Mouse (Mus musculus) thymus, adult 2 months (tissue): ENCODE results near the gene Pycard. TPM values are rescaled to one million over a fixed set of nuclear protein-coding genes. Genes with fewer than 3 reads are reported as not detected.
"Not testable (repeated sequence)": the region's sequence is repeated elsewhere in the genome, so short reads cannot be mapped to it uniquely, and the experiment has no call there.

ENCODE experiments used
- DNase-seq: peaks from one replicate; pipeline ENCODE4 v3.0.0; 2021
- H3K27ac ChIP-seq: fragments of 200-500 bp; 2 replicates; pipeline ENCODE4 v1.5.1; 2012; ENCODE audit warnings: low read length, control low read depth; ENCODE audit not compliant: control insufficient read depth, insufficient read depth
- H3K27me3 ChIP-seq: fragments of 200-500 bp; 2 replicates; pipeline ENCODE4 v1.6.1; 2012; ENCODE audit warnings: mild to moderate bottlenecking, low read length, moderate library complexity, mixed read lengths; ENCODE audit not compliant: control insufficient read depth, insufficient read depth
- H3K36me3 ChIP-seq: fragments of 200-500 bp; 2 replicates; pipeline ENCODE4 v1.6.1; 2012; ENCODE audit warnings: mild to moderate bottlenecking, low read length, moderate library complexity; ENCODE audit not compliant: control insufficient read depth, insufficient read depth
- H3K4me1 ChIP-seq: fragments of 200-500 bp; replicated peaks from 2 replicates; pipeline ENCODE4 v1.6.1; 2012; ENCODE audit warnings: low read length; ENCODE audit not compliant: control insufficient read depth, insufficient read depth
- H3K4me3 ChIP-seq: fragments of 200-500 bp; 2 replicates; pipeline ENCODE4 v1.5.1; 2012; ENCODE audit warnings: mild to moderate bottlenecking, low read length, control low read depth, moderate library complexity; ENCODE audit not compliant: control insufficient read depth, insufficient read depth
- CTCF ChIP-seq: fragments of 200-500 bp; IDR thresholded peaks from 2 replicates; pipeline ENCODE4 v1.5.1; 2012; ENCODE audit warnings: mild to moderate bottlenecking, control low read depth, low read length, moderate library complexity, borderline replicate concordance; ENCODE audit not compliant: control insufficient read depth, poor library complexity, insufficient read depth; ENCODE audit errors: extremely low read depth
- POLR2A ChIP-seq: fragments of 200-500 bp; IDR thresholded peaks from 2 replicates; pipeline ENCODE4 v1.6.1; 2012; ENCODE audit warnings: mild to moderate bottlenecking, low read length, control low read depth, moderate library complexity; ENCODE audit not compliant: control insufficient read depth, poor library complexity, insufficient read depth; ENCODE audit errors: extremely low read depth
- WGBS: fragments of 180-500 bp; shearing (Covaris S2); methylation state at CpG from one replicate; pipeline ENCODE4 v1.1.7; 2018; 5-methylcytosine and 5-hydroxymethylcytosine counted together
- polyA plus RNA-seq: library from polyadenylated mRNA; depleted of rRNA; stranded (reverse); fragments of >200 nt; gene quantifications from 2 replicates; pipeline ENCODE4 v1.2.3, GENCODE M21; 2012

Pycard gene
- polyA plus RNA-seq, 1 experiment: 521 TPM

- Histone ChIP-seq H3K4me3 (no peak overlapping the region), H3K36me3 (no peaks in the 10 kb centered on the region), H3K4me1 (peaks cover 6% of the 10 kb centered on the region; the same call in 1 of the 2 replicates), H3K27me3 (no peaks in the 10 kb centered on the region), H3K27ac (no peak overlapping the region)
- TF ChIP-seq POLR2A (no peak), CTCF (no peak)
- WGBS: 97% methylated on average over 4 of the region's 4 CpGs
- DNase-seq: no peak
Measured at GRCm38 (mm10) chr7:128024932-128025331, 31.3 kb upstream of the Pycard start.

- H3K4me3 ChIP-seq: no peak overlapping the region
- no peak for DNase-seq
- TF ChIP-seq POLR2A (no peak), CTCF (no peak)
- H3K27me3 ChIP-seq: no peaks in the 10 kb centered on the region
- H3K36me3 ChIP-seq: no peaks in the 10 kb centered on the region
- peaks cover 2% of the 10 kb centered on the region; the same call in 1 of the 2 replicates for H3K4me1 ChIP-seq
- no peak overlapping the region for H3K27ac ChIP-seq
- 92% methylated on average over 9 of the region's 9 CpGs for WGBS
Measured at GRCm38 (mm10) chr7:128024364-128024763, 30.7 kb upstream of the Pycard start.

- no peak for DNase-seq
- no peak overlapping the region for H3K4me3 ChIP-seq
- WGBS: 96% methylated on average over 4 of the region's 4 CpGs
- no peaks in the 10 kb centered on the region for H3K36me3 ChIP-seq
- no peaks in the 10 kb centered on the region for H3K4me1 ChIP-seq
- no peaks in the 10 kb centered on the region for H3K27me3 ChIP-seq
- H3K27ac ChIP-seq: no peak overlapping the region
- TF ChIP-seq POLR2A (no peak), CTCF (no peak)
Measured at GRCm38 (mm10) chr7:128023565-128023964, 29.9 kb upstream of the Pycard start.

GRCm38 (mm10) chr7:128022974-128023373 is 29.3 kb upstream of the Pycard start:
- Histone ChIP-seq H3K27me3 (no peaks in the 10 kb centered on the region), H3K27ac (no peak overlapping the region), H3K4me3 (no peak overlapping the region), H3K36me3 (no peaks in the 10 kb centered on the region), H3K4me1 (no peaks in the 10 kb centered on the region)
- TF ChIP-seq POLR2A (no peak), CTCF (no peak)
- no peak for DNase-seq
- 78% methylated on average over 8 of the region's 8 CpGs for whole genome bisulfite sequencing

- Histone ChIP-seq H3K4me3 (no peak overlapping the region), H3K4me1 (peaks cover 3% of the 10 kb centered on the region; the same call in 1 of the 2 replicates), H3K36me3 (no peaks in the 10 kb centered on the region), H3K27me3 (no peaks in the 10 kb centered on the region), H3K27ac (no peak overlapping the region)
- WGBS: 70% methylated on average over 2 of the region's 2 CpGs
- TF ChIP-seq POLR2A (no peak), CTCF (no peak)
- DNase-seq: no peak
Measured at GRCm38 (mm10) chr7:128019187-128019586, 25.5 kb upstream of the Pycard start.

GRCm38 (mm10) chr7:128018275-128018674 is 24.6 kb upstream of the Pycard start:
- no peak for DNase-seq
- TF ChIP-seq CTCF: no peak
- no peak for TF ChIP-seq POLR2A
- no peaks in the 10 kb centered on the region for H3K36me3 ChIP-seq
- H3K4me1 ChIP-seq: peaks cover 4% of the 10 kb centered on the region; the same call in 1 of the 2 replicates
- H3K27ac ChIP-seq: no peak overlapping the region
- 86% methylated on average over 3 of the region's 3 CpGs for WGBS
- H3K4me3 ChIP-seq: no peak overlapping the region
- H3K27me3 ChIP-seq: no peaks in the 10 kb centered on the region

GRCm38 (mm10) chr7:128016650-128017049 is 23.0 kb upstream of the Pycard start:
- 98% methylated on average over 6 of the region's 6 CpGs for WGBS
- TF ChIP-seq CTCF: no peak
- TF ChIP-seq POLR2A: no peak
- no peak overlapping the region for H3K27ac ChIP-seq
- no peaks in the 10 kb centered on the region for H3K27me3 ChIP-seq
- no peak overlapping the region for H3K4me3 ChIP-seq
- peaks cover 13% of the 10 kb centered on the region for H3K4me1 ChIP-seq
- no peak for DNase-seq
- H3K36me3 ChIP-seq: no peaks in the 10 kb centered on the region

GRCm38 (mm10) chr7:128016134-128016533 is 22.5 kb upstream of the Pycard start:
- peaks cover 17% of the 10 kb centered on the region for H3K4me1 ChIP-seq
- not testable (repeated sequence) for H3K27ac ChIP-seq, H3K4me3 ChIP-seq, H3K36me3 ChIP-seq, DNase-seq, H3K27me3 ChIP-seq
- WGBS: 93% methylated on average over 5 of the region's 5 CpGs
